23 mouse cellular contexts compared by ENCODE assay signal in the genomic region with DNA sequence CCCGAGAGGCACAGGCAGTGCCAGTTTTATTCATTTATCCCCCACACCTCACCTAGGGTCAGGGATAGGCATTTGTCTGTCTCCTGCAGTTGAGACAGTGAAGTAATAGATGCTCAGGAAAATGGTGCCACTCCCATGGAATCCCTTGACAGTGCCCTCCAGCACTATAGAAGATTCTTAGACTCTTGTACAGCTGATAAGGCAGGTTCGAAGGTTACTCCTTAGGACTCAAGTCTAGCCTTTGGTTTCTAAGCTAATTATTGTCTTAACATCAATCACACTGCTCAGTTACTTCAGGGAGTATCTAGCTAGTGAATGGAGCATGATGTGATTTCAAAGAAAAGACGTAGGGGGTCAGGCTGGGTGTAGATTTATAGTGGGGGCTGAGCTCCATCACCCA.
"Had no signal": no experiment of that assay in that cellular context is flagged by ENCODE, and none has a peak within 500 bp of the region (broad histone marks: within the 10 kb centered on the region; RNA-seq: fewer than 3 reads in every experiment).

No protein-coding gene starts in this region.

- H3K4me1 ChIP-seq: heart, embryonic 12.5 days had no signal

- H3K27me3 ChIP-seq: heart, embryonic 12.5 days; hindbrain, embryonic 13.5 days; hindbrain, embryonic 15.5 days; limb, embryonic 12.5 days; liver, embryonic 13.5 days had no signal

- H3K4me3 ChIP-seq: gastrocnemius, adult 2 months; heart, embryonic 10.5 days; heart, embryonic 12.5 days; hindbrain, embryonic 13.5 days; hindbrain, embryonic 15.5 days; layer of hippocampus, adult 2 months; left cerebral cortex, adult 2 months; limb, embryonic 10.5 days; limb, embryonic 12.5 days; liver, embryonic 13.5 days had no signal

- H3K36me3 ChIP-seq: heart, embryonic 10.5 days; heart, embryonic 12.5 days; hindbrain, embryonic 13.5 days; hindbrain, embryonic 15.5 days; limb, embryonic 10.5 days; limb, embryonic 12.5 days; liver, embryonic 13.5 days had no signal

- H3K4me2 ChIP-seq: heart, embryonic 12.5 days; hindbrain, embryonic 13.5 days; hindbrain, embryonic 15.5 days; limb, embryonic 12.5 days; liver, embryonic 11.5 days; liver, embryonic 13.5 days had no signal

- H3K27ac ChIP-seq: gastrocnemius, adult 2 months; heart, embryonic 10.5 days; hindbrain, embryonic 13.5 days; hindbrain, embryonic 15.5 days; hindbrain, postnatal 0 days; layer of hippocampus, adult 2 months; left cerebral cortex, adult 2 months; limb, embryonic 12.5 days; liver, embryonic 13.5 days had no signal

- H3K9me3 ChIP-seq: heart, embryonic 10.5 days; heart, embryonic 12.5 days; hindbrain, embryonic 13.5 days; hindbrain, embryonic 15.5 days; limb, embryonic 10.5 days; limb, embryonic 12.5 days; liver, embryonic 13.5 days had no signal

- ATAC-seq: hindbrain, postnatal 0 days had no signal

- H3K9ac ChIP-seq: heart, embryonic 12.5 days; hindbrain, embryonic 13.5 days; hindbrain, embryonic 15.5 days; limb, embryonic 12.5 days; liver, embryonic 13.5 days had no signal

- DNase-seq: gastrocnemius, adult 2 months; gastrocnemius, postnatal 10 days; gastrocnemius, postnatal 25 days; heart, adult 18-20 months; heart, postnatal 10 days; heart, postnatal 36 days; kidney, adult 18-20 months; kidney, adult 8-10 months; kidney, postnatal 10 days; kidney, postnatal 25 days; kidney, postnatal 4 days; liver; liver, embryonic 13.5 days had no signal
